Mouse (Mus musculus) retina, adult 2 months (tissue): ENCODE results near the gene Glg1.
"Not testable (repeated sequence)": the region's sequence is repeated elsewhere in the genome, so short reads cannot be mapped to it uniquely, and the experiment has no call there.

Source experiments
- DNase-seq: peaks from one replicate; pipeline ENCODE4 v3.0.0-alpha.2; 2012; ENCODE audit warnings: low read depth, low spot score

The Glg1 gene

GRCm38 (mm10) chr8:111144901-111145459 lies 114.0 kb downstream of the Glg1 start:
- not testable (repeated sequence) for DNase-seq

DNA sequence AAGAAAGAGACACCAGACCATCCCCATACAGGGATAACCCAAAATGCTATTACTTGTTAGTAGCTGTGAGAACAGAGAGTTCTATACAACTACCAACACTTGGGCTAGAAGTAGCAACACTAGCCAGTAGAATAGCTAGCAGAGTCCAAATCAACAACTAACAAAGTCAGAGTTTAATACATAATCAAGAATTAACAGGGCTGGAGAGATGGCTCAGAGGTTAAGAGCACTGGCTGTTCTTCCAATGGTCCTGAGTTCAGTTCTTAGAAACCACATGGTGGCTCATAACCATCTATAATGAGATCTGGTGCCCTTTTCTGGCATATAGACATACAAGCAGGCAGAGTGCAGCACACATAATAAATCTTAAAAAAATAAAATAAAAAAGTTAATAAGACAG lies 116.5 kb downstream of the Glg1 start:
- no peak for DNase-seq

DNA sequence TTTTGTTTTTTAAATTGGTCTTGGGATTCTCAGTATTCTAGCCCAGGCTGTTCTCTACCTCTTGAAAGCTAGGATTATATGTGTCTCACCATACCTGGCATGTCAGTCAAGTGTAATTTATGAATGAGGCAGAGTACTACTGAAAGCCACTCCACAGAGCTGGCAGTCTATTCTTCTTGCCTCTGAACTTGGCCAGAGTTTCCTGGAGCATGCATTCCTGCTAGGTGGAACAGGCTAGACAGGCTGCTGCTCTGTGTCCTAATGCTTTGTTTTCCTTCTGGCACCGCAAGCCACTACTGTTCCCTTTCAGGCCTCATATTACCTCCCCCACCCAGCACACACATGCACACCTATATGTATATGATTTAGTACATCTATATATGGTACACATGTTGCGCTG lies 128.3 kb downstream of the Glg1 start:
- no peak for DNase-seq

GRCm38 (mm10) chr8:111119481-111119880 lies 139.5 kb downstream of the Glg1 start:
- no peak for DNase-seq

GRCm38 (mm10) chr8:111114891-111115290 lies 144.1 kb downstream of the Glg1 start:
- DNase-seq = no peak
